Mouse (Mus musculus) Patski (cell line): ENCODE measurements around the gene Zfp790. TPM values are rescaled to one million over a fixed set of nuclear protein-coding genes. Genes with fewer than 3 reads are reported as not detected.

Source experiments
- ATAC-seq: fragments of 100-300 bp; one replicate; pipeline ENCODE4 v1.8.0; 2021
- CTCF ChIA-PET: fragments of 350-600 bp; sonication (Branson Sonifier 250); formaldehyde crosslinking; loops from one replicate; lab custom pipeline; 2022; ENCODE audit warnings: inconsistent platforms; lab: Charles Lee
- POLR2A ChIA-PET: fragments of 350-600 bp; sonication (Branson Sonifier 250); formaldehyde crosslinking; loops from one replicate; lab custom pipeline; 2022; ENCODE audit warnings: antibody characterized with exemption, inconsistent platforms; lab: Charles Lee
- DNase-seq: peaks from one replicate; pipeline ENCODE4 v3.0.0-alpha.2; 2011; ENCODE audit warnings: low read depth, low spot score
- H3K27me3 ChIP-seq: fragments of 371-371 bp; one replicate; pipeline ENCODE4 v1.5.1; 2021
- CTCF ChIP-seq: fragments of 100-300 bp; IDR thresholded peaks from one replicate; pipeline ENCODE4 v1.5.1; 2021
- in situ Hi-C: fragments of 300-500 bp; cut with MboI; formaldehyde crosslinking; loops from 3 replicates; pipeline ENCODE4 v1.11.1; 2018; ENCODE audit warnings: low pct_unique_long_range_greater_than_20kb, mixed read lengths
- polyA plus RNA-seq: library from polyadenylated mRNA; unstranded; gene quantifications from one replicate; pipeline ENCODE4 v1.2.3, GENCODE M21; 2021

The Zfp790 gene
- polyA plus RNA-seq, 1 experiment from 2014 or later: 12.8 TPM

GRCm38 (mm10) chr7:29880056-29880455 lies 64.1 kb downstream of the Zfp790 start:
- CTCF ChIA-PET: no interaction called here
- TF ChIP-seq CTCF: no peak

More at GRCm38 (mm10) chr7:29880056-29880455, 64.1 kb downstream of the Zfp790 start:
- POLR2A ChIA-PET: no interaction called here
- in situ Hi-C loops: no loop called here
- no peak for ATAC-seq
- DNase-seq: no peak
- H3K27me3 ChIP-seq: no peaks in the 10 kb centered on the region

Other genes with a start within 250 kb of the Zfp790 start
- gene Catsperg2, start 89.1 kb upstream of the Zfp790 start, polyA plus RNA-seq: 0.04 TPM
- 11.7 TPM for gene Zfp84, start 47.6 kb upstream of the Zfp790 start, polyA plus RNA-seq
- 11.8 TPM for gene Zfp30, start 32.1 kb upstream of the Zfp790 start, polyA plus RNA-seq
- gene Zfp940, start 37.6 kb downstream of the Zfp790 start, polyA plus RNA-seq: 6.1 TPM
- 5.3 TPM for gene Zfp420, start 43.9 kb downstream of the Zfp790 start, polyA plus RNA-seq
- 11.3 TPM for gene Zfp27, start 90.5 kb downstream of the Zfp790 start, polyA plus RNA-seq
- 9.3 TPM for gene Zfp383, start 92.1 kb downstream of the Zfp790 start, polyA plus RNA-seq
- gene Zfp74, start 138.0 kb downstream of the Zfp790 start, polyA plus RNA-seq: 12.1 TPM
- 12.0 TPM for gene Zfp568, start 167.8 kb downstream of the Zfp790 start, polyA plus RNA-seq
- gene Zfp14, start 235.3 kb downstream of the Zfp790 start, polyA plus RNA-seq: 3.4 TPM